Mouse (Mus musculus): ENCODE measurements around the gene Cst8.
"Not testable (repeated sequence)": the region's sequence is repeated elsewhere in the genome, so short reads cannot be mapped to it uniquely, and the experiment has no call there.

Gene Cst8

DNA sequence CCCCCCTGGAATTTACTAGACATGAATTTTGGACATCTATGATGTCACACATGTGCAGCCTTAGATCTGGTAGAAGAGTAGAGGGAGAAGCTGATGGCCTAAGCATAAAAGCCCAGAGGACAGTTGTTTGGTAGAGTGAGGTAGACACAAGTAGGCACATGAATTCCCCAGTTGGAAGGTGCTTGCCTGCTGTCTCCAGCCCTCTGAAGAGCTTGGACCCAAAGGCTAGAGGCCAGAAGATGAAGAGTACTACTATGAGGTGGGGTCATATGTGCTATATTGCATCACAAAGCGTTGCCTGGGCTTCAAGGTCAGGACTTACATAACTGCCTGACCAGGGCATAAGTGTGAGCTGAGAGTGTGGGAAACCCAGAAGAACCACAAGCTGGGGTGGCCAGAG, at the start of gene Cst8:
Gene Cst8, plus strand, starts transcription at position 301 of the 400 bp plus-strand sequence.
- DNase-seq = no peak

DNA sequence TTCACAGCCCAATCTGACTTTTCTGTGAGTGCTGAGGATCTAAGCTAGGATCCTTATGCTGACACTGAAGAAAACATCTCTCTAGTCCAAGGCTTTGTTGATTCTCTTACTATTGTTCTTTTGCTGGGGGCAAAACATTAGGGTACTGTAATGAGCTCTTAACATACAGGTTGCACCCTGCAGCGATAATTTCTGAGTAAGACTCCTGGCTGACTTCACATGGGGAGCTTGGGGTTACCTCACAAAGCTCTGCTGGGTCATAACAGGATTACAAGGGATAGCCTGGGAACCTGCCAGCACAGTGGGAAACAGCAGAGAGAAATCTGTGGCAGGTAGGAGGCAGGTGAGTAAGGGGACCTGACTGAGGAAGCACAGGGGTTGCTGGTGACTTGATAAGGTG, 48.5 kb upstream of the Cst8 start, which contains the start of gene Cstl1:
Gene Cstl1, plus strand, starts transcription at position 301 of the 400 bp plus-strand sequence.
- DNase-seq = no peak

- peak; percentile 65 to 68 for DNase-seq
These were observed 46.4 kb upstream of the Cst8 start for GRCm38 (mm10) chr2:148751893-148752813.

DNA sequence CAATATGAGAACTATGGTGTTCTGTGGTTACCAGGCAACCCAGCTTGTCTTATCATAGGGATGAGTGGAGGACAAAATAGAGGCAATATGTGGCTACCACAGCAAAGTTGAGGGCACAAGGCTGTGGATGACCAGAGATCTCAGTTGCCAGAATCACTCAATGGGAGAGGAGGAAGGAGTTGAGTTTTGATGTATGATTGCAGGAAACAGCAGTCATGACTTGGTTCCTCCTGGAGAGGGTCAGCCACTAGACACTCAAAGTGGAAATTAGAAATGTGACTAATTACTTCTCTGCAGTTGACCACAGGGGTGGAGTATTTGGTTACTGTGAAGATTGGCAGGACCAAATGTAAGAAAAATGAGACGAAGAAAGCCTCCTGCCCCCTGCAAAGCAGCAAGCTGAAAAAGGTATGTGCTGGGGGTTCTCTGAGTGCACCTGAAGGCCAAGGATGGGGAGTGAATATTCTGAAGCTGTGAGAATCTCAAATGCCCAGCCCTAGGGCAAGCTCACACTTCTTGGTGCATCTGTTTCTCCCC, 44.2 kb upstream of the Cst8 start:
- no peak for DNase-seq

DNA sequence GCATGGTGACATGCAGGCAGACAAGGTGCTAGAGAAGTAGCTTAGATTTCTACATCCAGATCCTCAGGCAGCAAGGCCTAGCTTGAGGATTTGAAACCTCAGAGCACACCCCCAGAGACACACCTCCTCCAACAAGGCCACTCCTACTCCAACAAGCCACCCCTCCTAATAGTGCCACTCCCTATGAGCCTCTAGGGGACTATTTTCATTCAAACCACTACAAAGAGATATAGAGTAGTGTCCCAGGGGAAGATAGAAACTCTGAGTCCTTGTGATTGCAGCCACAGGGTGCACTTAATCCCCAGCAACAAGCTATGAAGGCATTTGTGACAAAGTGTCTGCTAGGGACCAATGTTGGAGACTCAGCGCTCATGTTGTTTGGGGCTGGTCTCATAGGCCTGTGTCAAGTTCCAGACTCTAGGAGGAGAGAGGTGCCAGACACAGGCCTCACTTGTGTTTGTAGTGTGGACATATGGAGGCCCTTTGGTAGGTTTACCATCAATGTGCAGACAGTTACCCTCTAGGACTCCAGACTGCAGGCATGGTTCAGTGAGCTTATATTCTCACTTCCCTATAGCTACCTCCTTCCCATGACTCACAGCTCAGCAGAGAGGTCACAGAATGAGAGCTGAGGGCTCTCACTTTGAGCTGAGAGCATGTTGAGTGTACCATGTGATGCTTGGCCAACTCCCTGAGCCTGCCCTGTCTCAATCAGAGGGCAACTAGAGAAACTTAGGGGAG, 34.8 kb upstream of the Cst8 start:
- no peak for DNase-seq

- not testable (repeated sequence) for DNase-seq
These were observed 27.2 kb upstream of the Cst8 start, which contains the start of gene Cst11 for GRCm38 (mm10) chr2:148771397-148771796. Cst11 (minus strand) TSS chr2:148771497.

- no peak for DNase-seq
These were observed 16.9 kb upstream of the Cst8 start, which contains the start of gene 8030411F24Rik for GRCm38 (mm10) chr2:148781709-148782108. 8030411F24Rik (plus strand) TSS chr2:148782009.

GRCm38 (mm10) chr2:148789142-148789541, 9.4 kb upstream of the Cst8 start, which contains the start of gene Cst12:
Cst12 (plus strand) TSS chr2:148789361.
- no peak for DNase-seq

- peak; percentile 4 to 5 for DNase-seq
These were observed 2.9 kb downstream of the Cst8 start for GRCm38 (mm10) chr2:148801491-148801921.

- no peak for DNase-seq
These were observed 8.1 kb downstream of the Cst8 start for GRCm38 (mm10) chr2:148806696-148807095.

DNA sequence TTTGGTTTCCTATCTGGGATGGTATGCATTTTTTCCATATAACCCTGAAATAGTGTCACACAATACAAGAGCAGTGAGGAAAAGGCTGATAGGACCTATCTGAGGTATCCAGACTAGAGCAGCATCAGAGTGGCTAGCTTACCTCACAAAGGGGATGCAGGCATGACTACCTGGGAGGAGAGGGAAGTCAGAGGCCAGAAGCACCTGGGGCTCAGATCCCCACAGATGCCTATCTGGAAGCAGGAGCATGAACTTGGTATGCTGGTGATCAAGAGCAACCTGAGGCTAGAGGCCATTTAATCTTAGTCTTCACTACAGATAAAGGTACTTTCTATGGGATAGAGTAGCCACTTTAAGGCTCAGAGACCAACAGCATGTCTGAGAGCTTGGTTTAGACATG, 21.3 kb downstream of the Cst8 start, which contains the start of gene Cst13:
Gene Cst13, plus strand, starts transcription at position 173 of the 400 bp plus-strand sequence.
- no peak for DNase-seq

DNA sequence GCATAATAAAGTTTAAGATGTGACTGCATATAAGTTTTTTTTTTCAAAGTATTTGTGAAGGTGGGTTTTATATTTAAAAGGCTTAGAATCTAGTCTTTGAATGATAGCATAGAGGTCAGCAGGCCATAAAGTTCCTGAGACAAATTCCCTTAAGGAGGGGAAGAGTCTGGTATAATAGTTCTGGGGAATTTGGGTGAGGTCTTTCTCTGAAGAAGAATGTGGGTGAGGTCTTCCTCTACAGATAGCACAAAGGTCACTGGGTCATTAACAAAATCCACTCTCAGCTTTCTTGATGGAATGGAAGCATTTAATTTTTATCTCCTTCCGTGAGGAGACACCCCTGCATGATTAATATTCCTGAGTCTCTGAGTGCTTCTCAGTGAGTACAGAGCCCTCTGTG, 27.4 kb downstream of the Cst8 start:
- DNase-seq = no peak

DNA sequence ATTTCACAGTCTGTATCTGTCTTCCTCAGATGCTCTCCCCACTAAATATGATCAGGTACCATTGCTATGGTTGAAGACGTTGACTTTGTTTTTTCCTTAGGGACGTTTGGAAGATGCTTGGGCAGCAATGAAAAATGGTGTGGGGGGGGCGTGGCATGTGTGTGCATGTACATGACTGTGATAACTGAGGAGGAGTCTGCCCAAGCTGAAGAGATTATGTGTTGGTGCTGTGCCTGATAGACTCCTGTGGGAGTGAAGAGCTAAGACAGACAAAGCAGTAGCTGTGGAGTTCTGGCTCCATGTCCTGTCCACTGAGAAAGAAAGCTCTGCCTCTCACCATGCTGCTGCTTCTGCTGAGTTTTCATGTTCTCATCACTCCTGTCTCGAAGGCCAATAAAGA, 36.3 kb downstream of the Cst8 start, which contains the start of gene Cst9:
Gene Cst9, plus strand, starts transcription at position 236 of the 400 bp plus-strand sequence.
- DNase-seq = no peak

GRCm38 (mm10) chr2:148838075-148838777, 39.6 kb downstream of the Cst8 start:
- DNase-seq = no peak

DNA sequence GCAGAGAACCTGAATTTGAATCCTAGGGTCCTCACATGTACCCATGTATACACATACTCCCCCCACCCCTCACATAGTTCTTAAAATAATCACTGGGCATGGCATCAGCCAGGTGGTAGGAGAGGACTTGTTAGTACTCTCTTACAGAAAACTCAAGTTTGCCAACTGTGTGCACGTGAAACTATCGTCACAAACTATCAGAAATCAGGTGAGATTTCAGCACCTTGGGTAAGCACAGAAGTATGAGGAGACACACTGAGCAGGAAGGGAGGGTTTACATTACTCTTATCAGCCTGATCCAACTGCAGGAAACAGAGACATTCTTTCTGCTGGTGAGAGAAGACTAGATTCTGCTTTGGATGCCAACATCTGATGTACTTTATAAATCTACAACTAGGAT, 40.6 kb downstream of the Cst8 start:
- no peak for DNase-seq

DNA sequence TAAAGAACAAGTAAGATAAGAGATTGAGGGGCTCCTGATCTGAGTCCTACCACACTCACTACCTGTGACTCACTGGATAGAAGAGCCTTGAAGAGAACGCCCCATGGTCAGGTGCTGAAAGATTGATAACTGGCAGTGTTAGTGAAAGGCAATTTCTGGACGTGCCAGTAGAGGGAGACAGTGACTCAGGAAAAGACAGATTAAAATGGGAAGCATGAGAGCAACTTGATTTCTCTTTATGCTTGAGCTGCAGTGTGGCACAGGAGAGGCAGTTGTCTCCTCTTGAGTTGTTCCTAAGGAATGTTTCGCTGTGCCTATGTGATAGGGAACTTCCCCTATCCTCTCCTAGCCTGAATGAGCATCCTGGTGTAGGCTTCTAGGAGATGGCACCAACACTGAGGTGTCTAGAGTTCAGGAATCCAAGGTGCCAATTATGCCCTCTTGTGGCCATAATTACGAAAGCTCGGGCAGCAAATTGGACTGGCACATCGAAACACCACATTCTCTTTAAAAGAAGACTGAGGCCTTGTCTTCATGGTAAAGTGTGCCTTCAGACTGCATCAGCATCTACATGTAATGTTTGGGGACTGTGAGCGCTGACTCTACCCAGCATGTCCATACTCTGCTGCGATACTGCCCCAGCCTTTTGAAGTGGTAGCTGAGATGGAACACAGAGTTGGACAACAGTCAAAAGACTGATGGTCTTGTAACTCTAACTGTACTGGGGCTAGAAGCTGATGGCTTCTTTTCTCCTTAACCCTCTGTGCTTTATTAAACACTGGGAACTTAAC, 52.7 kb downstream of the Cst8 start:
- peak; percentile 76 to 91 for DNase-seq

Measured in kidney, adult 8-10 months (tissue).